Mouse (Mus musculus): ENCODE measurements around the gene Gnat3.
"Not testable (repeated sequence)": the region's sequence is repeated elsewhere in the genome, so short reads cannot be mapped to it uniquely, and the experiment has no call there.

Gnat3 gene

DNA sequence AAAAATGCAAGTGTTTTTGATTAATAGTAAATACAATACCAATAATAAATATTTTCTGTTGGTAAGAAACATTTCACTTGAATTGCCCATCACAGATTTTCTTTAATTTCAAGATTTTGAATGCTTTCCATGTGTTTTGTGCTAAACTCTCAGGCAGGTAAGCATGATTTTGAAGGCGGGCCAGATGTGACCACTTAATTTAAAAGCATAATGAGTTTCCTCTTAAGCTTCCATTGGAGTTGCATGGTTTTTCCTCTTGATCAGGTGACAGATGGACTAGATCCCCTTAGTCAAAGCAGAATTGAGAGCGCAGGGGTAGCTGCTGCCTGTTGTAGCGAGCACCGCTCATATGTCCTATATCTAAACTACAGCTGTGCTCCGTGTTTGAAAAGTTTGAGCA, at the start of gene Gnat3:
Gene Gnat3, plus strand, starts transcription at position 301 of the 400 bp plus-strand sequence.
- no peak for DNase-seq (ENCODE audit: low spot score in 2 of 2)

DNA sequence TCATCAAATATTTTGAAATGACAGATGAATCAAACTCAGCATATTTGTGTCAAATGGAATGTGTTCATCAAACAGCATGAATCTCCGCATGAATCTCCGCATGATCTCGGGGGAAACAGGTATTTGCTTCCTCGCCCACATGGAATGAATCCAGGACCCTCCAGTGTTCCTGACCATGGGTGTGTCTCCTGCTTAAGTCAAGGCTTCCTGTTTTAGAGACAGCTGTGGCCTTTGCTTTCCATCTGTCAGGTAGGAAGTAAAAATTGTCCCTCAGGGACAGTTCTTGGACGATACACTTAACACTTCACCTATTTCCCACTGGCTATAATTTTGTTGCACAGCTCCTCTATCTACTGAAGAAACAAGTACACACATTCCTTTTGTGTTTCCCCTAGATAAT, 43.4 kb upstream of the Gnat3 start:
- DNase-seq (ENCODE audit: low spot score in 2 of 2), result no peak

DNA sequence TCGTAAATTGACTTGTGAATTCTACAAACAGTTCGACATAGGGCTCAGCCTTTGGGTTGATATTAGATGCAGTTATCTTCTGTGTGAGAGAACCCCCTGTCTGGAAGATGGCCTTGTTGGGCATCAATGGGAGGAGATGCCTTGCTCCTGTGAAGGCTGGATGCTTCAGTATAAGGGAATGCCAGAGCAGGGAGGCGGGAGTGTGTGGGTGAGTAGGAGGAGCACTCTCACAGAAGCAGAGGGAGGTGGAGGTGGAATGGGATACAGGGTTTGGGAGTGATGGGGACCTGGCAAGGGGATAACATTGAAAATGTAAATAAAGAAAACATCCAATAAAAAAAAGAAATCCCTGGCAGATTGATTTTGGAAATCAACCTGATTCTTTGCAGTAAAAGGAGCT, 38.7 kb upstream of the Gnat3 start:
- DNase-seq (ENCODE audit: low spot score in 2 of 2), result no peak

DNA sequence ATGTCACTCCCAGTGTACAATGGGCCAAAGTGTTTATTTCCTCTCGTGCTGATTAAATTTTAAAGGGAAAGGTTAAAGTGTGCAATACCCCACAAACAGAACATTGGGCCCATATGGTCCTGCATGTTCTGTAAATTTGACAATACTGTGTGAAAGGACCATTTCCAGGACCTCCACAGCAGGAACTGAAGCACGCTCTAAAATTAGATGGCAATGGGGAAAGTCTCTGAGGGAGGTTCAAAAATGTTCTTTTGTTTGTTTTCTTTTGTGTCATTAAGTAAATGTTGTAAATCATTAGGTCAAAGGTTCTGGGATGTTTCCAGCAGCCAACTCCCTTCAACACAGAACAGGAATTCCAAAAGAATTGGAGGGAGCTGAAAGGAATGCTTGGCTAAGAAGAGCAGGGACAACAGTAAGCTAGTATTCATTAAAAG, 38.2 kb upstream of the Gnat3 start:
- no peak for DNase-seq (ENCODE audit: low spot score in 2 of 2)

DNA sequence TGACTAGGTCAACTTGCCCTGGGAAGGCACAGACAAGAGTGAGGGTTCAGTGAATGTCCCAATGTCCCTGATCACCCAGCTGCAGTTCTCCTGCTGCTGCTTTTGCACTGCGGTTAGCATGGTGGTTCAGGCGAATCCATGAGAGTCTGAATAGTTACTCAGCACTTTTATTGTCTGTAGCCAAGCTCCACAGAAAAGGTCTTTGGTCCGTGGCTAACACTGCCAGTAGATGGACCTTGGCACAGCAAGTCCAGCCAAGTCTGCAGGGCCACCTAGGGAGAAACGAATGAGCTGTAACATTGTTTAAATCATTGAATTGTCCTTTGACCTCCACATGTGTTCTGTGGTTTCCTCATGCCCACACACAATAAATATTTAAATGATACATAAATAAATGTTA, 33.9 kb upstream of the Gnat3 start:
- no peak for DNase-seq (ENCODE audit: low spot score in 2 of 2)

DNA sequence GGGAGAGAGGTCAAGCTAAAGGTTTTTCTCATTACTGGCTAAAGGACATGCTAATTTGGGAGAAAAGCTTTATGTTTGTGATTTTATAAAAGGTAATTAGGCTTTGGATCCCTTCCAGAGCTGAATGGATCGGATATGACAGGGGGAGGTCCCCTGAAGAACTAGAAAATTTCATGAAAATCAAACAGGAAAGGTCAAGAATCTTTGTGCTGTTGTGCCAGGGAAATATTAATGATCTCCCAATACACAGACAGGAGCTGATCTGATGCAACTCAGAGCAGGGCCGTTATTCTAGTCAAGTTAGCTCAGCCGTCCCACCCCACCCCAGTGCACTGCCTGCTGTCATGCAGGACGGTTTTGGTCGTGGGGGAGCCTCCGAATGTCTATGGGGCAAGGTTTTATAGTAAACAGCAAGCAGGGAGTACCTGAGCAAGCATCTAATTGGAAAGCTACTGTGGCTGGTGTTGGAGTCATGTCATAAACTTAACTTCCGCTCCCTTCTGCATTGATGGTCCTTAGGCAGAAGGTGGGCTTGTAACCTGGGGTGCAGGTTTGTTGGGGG, 33.3 kb upstream of the Gnat3 start:
- DNase-seq (ENCODE audit: low spot score in 2 of 2), result no peak

DNA sequence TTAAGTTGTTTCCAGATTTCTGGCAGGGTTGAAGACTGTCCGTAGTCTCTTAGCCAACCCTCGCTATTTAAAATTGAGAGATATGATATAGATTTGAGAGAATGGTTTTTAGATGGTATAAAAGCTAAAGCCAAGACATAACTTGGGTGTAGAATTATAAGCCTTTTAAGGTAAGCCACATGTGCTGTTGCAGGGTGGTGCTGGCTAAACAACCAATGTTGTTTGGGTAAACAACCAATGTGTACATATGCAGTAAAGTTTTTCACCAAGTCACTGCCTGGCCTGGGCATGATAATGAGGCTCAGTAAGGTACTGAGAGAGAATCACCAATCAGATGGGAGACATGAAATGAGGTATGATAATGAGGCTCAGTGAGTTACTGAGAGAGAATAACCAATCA, 30.8 kb upstream of the Gnat3 start:
- not testable (repeated sequence) for DNase-seq (ENCODE audit: low spot score in 2 of 2)

DNA sequence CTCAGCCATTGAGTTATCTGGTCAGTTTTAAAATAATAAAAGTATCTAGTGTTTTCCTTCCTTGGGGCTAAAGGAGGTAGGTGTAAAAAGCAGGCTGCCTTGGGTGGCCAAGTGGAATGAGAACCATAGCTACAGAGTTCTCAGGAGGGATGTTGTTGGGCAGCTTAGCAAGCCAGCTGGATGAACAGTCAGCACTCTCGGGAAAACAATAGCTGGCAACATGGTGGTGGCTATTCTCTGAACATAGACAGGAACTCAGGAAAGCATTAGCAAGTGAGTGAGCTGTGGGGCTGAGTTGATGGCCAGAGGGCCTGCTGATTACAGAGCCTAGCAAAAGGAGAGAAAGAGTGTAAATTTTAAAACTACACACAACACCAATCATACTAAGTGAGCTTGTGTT, 27.8 kb upstream of the Gnat3 start:
- DNase-seq (ENCODE audit: low spot score in 2 of 2), result no peak

DNA sequence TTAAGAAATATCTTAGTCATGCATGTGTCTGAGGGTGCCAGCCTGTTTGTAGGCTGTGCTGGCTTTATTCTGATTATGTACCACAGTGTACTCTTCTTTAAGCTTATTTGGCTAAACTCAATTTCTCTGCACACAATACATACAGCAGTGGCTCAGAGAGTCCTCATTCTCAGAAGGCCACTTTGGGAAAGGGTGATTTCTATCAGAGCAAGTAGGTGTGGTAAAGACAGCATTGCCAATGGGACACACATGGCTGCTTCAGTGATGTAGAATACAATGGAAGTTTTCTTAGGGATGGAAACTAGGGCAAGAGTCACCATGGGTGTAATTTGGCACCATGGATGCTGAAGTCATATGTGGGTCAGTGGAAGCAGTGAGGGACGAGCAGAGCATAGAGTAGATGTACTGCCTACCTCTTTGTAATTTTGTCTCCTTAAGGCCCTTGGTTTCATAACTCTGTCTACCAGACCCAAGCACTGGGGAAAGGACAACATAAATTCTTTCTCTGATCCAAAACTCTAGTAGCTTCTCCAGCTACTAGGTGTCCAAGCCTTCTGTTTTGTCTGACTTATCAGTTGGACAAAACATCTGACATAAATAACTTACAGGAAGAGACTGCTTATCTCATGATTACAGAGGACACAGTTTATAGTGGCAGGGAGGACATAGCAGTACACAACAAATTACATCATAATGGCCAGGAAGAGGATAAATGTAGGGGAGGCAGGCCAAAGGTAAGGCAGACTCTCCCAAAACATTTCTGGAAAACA, 24.0 kb upstream of the Gnat3 start:
- DNase-seq (ENCODE audit: low spot score in 2 of 2), result no peak

DNA sequence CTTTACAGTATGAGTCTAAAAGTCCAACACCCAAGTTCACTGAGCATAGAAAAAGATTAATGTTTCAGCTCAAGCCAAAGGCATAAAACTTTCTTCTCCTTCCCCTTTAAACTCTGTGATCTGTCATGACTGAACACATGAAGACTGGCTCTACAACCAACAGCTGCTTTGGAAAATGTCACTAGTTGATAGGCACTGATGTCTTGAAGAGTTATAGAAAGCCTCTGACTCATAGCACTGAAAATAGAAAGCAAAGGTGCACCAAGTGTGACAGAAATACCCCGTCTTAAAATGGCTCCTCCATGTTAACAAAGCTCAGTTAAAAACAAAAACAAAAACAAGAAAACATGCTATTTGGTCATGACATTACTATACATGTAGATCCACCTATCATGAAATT, 5.9 kb upstream of the Gnat3 start:
- no peak for DNase-seq (ENCODE audit: low spot score in 2 of 2)

DNA sequence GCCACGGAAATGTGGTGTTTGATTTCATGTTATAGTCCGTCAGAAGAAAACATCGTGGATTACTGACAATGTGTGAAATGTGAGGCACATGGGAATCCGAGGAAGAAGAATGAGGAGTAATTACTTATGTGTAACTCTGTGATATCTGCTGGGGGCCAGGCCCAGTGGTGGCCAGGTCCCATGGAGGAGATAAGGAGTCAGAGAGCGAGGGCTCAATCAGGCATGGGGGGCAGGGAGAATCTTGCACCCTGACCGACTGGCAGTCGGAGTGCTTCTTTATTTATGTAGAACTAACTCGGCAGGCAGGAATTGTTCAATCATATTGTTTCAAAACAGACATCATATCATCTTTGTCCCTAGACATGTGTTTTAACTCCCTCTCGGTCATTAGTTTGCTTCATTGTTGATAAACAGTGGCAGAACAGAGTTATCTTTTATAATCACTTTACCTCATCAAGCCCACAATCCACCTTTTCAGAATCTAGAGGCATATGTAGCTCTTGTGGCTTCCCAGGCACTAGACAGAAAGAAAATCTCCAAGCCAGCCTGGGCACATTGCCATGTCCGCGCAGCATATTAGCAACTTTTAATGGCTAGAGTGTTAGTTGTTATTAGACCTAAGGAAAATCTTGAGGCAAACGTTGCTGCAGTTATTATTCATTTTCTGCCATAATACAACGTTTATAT, 7.5 kb downstream of the Gnat3 start:
- no peak for DNase-seq (ENCODE audit: low spot score in 2 of 2)

DNA sequence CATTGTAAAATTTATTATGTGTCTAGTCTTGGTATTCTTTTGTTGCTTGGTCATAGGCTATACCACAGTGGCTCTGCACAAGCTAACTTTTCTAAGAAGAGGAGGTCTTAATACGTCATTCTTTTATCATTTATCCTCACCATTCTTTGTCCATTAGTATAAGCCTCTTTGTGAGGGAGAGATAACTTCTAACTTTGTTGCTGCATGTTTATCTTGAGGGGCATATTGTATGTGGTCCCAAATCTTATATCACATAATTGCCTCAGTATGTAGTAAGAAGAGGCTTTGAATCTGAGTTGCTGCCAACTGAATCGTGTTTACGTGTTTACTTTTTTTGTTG, 8.0 kb downstream of the Gnat3 start:
- DNase-seq (ENCODE audit: low spot score in 2 of 2), result no peak

DNA sequence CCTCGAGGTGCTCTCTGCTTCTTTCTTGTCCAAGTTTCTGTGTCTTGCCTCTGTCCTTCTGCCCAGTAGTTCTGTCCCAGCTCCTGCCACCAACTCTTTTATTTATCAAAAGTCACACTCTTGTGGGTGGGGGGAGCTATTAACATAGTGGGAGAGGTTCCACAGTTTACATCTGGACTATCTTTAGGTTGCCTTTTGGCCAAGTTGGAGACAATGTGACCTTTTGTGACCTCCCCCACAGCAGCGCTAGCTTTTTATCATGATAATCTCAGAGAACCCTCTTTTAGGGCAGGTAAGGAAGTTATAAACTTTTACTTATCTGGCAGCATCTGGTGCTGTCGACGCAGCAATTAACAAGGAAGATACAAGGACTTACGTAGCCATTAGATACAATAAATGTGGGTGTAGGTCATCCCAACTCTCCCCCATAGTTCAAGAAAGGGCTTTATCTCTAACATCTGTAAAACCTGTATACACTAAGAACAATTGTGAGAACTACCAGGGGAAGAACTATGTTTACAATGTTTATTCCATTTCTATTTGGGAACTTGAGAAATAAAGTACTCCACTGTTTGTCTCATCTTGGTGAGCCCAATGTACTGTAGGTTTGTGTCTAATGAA, 18.3 kb downstream of the Gnat3 start:
- no peak for DNase-seq (ENCODE audit: low spot score in 2 of 2)

DNA sequence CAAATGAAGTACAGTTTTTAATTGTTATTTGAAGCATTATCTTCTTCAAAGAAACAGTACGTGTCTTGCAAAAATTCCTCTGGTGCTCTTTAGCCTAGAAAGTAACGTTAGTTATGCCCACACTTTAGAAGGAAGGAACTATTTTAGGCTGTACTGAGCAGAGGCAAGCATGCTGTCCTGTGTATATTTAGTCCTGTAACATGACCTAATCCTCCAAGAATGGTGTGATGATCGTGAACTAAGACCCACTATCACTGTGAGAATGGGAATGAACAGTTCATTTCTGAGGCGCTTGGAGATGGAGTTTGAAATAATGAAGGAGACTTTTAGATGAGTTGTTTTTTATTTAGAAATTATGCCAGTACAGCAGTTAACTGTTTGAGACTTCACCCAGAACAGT, 20.4 kb downstream of the Gnat3 start:
- no peak for DNase-seq (ENCODE audit: low spot score in 2 of 2)

DNA sequence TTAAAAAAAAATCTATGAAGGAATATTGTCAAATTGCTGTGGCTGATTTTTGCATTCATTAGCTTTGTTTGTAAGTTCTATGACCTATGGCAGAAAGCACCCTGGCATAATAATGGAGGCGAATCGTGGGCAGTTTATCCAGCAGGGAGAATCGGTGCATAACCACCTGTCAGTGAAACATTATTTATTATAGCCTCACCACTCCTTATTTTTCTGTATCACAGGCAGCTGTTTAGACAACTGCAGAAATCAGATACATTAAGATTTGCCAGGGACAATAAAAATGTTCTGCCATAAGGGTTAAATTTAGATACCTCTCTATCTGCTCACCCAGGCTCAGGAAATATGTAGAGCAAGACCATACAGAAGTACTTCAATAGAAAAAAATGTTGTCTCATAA, 22.2 kb downstream of the Gnat3 start:
- DNase-seq (ENCODE audit: low spot score in 2 of 2), result no peak

DNA sequence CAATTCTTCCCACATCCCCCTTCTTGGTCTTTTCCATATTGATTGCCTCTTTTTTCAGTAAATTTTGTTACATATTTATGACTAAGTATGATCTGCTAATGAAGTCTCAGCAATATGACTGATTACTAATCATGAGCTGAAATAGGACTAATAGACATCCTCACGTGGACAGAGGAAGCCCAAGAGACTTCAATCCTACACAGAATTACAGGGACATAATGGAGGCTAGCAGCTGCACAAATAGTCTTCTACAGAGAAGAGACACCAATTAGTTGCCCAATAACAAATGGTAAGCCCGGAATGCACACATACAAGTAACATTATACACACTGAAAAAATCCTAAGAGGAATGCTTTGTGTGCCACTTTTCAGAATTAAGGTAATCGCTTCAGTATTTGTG, 24.3 kb downstream of the Gnat3 start:
- no peak for DNase-seq (ENCODE audit: low spot score in 2 of 2)

DNA sequence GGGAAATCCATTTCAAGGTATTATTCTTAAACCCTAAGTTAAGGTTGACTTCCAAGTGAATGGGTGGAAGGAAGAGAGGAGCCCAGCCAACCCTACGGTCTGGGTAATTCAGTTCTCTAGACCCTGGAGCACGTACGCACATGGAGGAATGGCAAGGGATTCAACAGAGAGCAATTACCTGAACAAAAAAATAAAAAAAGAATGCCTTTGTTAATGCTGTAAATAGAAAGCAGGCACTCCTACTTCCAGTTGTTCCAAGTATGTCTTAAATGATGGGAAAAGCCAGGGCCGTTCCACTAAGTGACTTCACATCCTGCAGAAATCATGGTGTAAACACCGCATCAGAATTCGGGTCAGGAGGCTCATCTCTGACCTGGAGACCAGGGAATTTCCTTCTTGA, 28.3 kb downstream of the Gnat3 start:
- no peak for DNase-seq (ENCODE audit: low spot score in 2 of 2)

DNA sequence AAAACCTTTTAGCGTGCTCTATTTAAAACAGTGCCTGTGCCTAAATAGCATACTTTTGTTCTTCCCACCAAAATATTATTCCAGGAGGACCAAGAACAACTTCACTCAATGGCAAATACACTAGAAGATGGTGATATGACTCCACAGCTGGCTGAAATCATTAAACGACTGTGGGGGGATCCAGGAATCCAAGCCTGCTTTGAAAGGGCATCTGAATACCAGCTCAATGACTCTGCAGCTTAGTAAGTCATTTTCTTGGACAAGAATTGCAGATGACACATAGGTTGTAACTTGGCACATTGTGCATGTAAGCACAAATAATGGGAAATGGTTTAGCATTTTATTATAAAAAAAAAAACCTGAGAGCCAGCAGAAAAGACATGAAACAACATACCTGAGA, 37.2 kb downstream of the Gnat3 start:
- DNase-seq (ENCODE audit: low spot score in 2 of 2), result no peak

DNA sequence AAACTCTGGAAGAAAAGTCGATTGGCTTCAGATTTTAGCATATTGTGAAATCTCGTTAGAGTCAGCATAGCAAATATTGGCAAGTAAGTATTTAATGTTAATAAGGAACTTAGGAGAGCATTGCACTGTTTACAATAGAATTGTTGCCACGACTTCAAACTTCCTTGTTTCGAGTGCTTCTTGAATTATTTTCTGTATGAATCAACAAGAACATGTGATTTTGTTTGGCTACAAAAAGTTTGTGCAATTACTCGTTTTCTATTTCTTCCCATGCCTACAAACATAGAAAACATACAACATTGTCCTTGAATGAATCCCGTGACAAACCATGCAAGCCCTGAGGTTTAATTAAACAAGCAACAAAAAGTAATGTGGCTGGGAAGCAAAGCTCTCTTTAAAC, 37.8 kb downstream of the Gnat3 start:
- DNase-seq (ENCODE audit: low spot score in 2 of 2), result no peak

DNA sequence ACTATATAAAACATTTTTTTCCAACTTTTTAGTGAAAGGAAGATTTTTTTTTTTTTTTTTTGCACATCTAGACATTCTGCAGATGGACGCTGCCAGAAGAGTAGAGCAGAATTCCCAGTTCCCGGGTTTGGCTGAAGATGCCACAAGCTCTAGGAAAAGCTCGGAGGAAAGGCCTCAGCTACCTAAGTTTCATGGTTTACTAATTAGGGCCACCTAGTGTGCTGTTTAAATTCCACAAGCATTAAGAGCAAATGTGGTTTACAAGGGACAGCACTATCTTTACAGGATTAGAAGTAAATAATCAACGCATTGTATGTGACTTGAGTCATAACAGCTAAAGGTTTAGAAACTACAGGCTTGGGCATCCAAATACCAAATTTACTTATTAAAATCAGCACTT, 39.3 kb downstream of the Gnat3 start:
- DNase-seq (ENCODE audit: low spot score in 2 of 2), result no peak

DNA sequence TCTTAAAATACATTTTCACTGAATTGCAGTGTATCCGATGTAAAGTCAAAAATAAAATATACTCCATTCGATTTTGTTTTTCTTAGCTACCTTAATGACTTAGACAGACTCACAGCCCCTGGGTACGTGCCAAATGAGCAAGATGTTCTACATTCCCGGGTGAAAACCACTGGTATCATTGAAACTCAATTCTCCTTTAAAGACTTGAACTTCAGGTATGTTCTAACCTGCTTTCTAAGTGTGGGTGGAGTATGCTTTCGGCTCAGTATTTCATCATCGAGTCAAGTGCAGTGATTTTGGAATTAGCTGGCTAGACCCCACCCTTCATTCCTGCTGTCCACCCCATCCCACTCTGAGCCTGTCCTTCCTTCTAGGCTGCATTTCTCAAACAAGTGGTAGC, 41.3 kb downstream of the Gnat3 start:
- no peak for DNase-seq (ENCODE audit: low spot score in 2 of 2)

DNA sequence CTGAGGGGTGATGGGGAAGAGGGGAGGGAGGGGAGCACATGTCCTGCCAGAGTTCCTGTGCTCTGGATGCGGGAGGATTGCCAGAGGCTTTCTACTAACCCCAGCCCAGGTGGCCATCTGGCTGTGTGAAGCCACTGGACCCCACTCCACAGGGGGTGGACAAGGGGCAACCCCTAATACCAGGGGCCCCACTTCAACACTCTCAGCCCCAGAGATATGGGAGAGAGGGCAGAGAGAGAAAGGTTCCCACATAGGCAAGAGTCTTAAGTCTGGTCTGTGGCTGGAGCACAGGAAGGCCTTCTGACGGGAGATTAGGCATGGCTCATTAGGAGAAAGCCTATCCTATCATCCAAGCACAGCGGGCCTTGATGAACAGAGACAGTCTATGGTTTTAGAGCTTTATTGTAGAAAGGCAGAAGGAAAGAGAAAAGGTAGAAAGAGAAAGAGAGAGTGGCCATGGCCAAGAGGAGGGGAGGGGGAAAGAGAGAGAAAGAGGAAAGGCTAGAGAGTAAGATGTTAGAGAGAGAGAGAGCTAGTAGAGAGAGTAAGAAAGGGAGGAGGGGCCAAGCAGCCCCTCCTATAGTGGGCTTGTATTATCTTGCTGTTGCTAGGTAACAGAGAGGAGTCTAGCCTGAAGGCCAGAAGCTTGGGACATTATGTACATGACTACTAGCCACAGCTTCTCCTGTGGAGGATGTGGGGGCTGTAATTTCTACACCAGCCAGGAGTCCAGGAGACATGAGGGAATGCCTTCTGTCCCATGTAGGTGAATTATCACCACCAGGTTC, 42.7 kb downstream of the Gnat3 start:
- no peak for DNase-seq (ENCODE audit: low spot score in 2 of 2)

Data from frontal cortex, postnatal 14 days (tissue).